Mouse (Mus musculus) liver, embryonic 14.5 days (tissue): ENCODE data around the gene Defb38. TPM values are rescaled to one million over a fixed set of nuclear protein-coding genes. Genes with fewer than 3 reads are reported as not detected.

Experiments
- ATAC-seq: fragments of 200-750 bp; cut with Nextera tagmentation; 2 replicates; pipeline ENCODE4 v1.8.0; 2017; ENCODE audit warnings: moderate number of reproducible peaks, mild to moderate bottlenecking, moderate library complexity; ENCODE audit not compliant: insufficient read depth
- DNase-seq, 3 experiments: peaks; one replicate each; pipeline ENCODE4 v3.0.0-alpha.2; 2012 to 2013; ENCODE audit warnings: low read depth in 3 of 3, low spot score in 3 of 3
- H3K27ac ChIP-seq: fragments of 300-500 bp; sonication (generic); 2 replicates; pipeline ENCODE4 v1.5.1; 2014; ENCODE audit warnings: moderate library complexity, mild to moderate bottlenecking, control low read depth, inconsistent platforms
- H3K27me3 ChIP-seq: fragments of 300-500 bp; sonication (generic); 2 replicates; pipeline ENCODE4 v1.6.1; 2014; ENCODE audit warnings: mild to moderate bottlenecking, low read length, moderate library complexity; ENCODE audit not compliant: control insufficient read depth, insufficient read depth
- H3K36me3 ChIP-seq: fragments of 300-500 bp; sonication (generic); replicated peaks from 2 replicates; pipeline ENCODE4 v1.6.1; 2014; ENCODE audit warnings: low read depth; ENCODE audit not compliant: control insufficient read depth, insufficient read depth
- H3K4me1 ChIP-seq, 2 experiments: fragments of 200-500 bp in 1 of 2; fragments of 300-500 bp in 1 of 2; sonication (generic) in 1 of 2; replicated peaks; 2 replicates each; pipeline ENCODE4 v1.6.1; 2012 to 2014; ENCODE audit warnings: antibody characterized with exemption in 1 of 2, inconsistent platforms in 1 of 2, low read length in 1 of 2; ENCODE audit not compliant: control insufficient read depth in 2 of 2, insufficient read depth in 2 of 2
- H3K4me2 ChIP-seq: fragments of 300-500 bp; sonication (generic); 2 replicates; pipeline ENCODE4 v1.6.1; 2014; ENCODE audit warnings: low read depth, mild to moderate bottlenecking, control low read depth, moderate library complexity
- H3K4me3 ChIP-seq, 2 experiments: fragments of 200-500 bp in 1 of 2; fragments of 300-500 bp in 1 of 2; sonication (generic) in 1 of 2; 2 replicates each; pipeline ENCODE4 v1.5.1; 2012 to 2014; ENCODE audit warnings: low read depth in 2 of 2, low read length in 2 of 2, mild to moderate bottlenecking in 2 of 2, control low read depth in 1 of 2, inconsistent platforms in 1 of 2, moderate library complexity in 1 of 2; ENCODE audit not compliant: insufficient read depth in 1 of 2
- H3K9ac ChIP-seq: fragments of 300-500 bp; sonication (generic); replicated peaks from 2 replicates; pipeline ENCODE4 v1.6.1; 2014; ENCODE audit warnings: mild to moderate bottlenecking, control low read depth, moderate library complexity
- H3K9me3 ChIP-seq: fragments of 300-500 bp; sonication (generic); 2 replicates; pipeline ENCODE4 v1.6.1; 2016; ENCODE audit warnings: low read length, mixed read lengths; ENCODE audit not compliant: control insufficient read depth
- CTCF ChIP-seq: IDR thresholded peaks from 2 replicates; pipeline ENCODE4 v1.5.1; 2016; ENCODE audit warnings: antibody characterized with exemption, low read depth, control low read depth
- EP300 ChIP-seq: IDR thresholded peaks from 2 replicates; pipeline ENCODE4 v1.6.1; 2016; ENCODE audit warnings: antibody characterized with exemption, low read depth
- WGBS: fragments of 180-500 bp; shearing (Covaris S2); extraction: QIAGEN DNeasy Blood & Tissue Kit; methylation state at CpG from one replicate; pipeline ENCODE4 v1.1.7; 2014; ENCODE audit not compliant: insufficient replicate concordance; 5-methylcytosine and 5-hydroxymethylcytosine counted together
- polyA plus RNA-seq, 2 experiments: library from polyadenylated mRNA; depleted of rRNA in 1 of 2; stranded (reverse) in 1 of 2; unstranded in 1 of 2; fragments of >200 nt; fragmentation: Nextera tagmentation in 1 of 2; extraction: Ambion mirVana in 1 of 2; gene quantifications; 2 replicates each; pipeline versions ENCODE4 v1.2.1 to v1.2.3; 2012 to 2014

The Defb38 gene
- polyA plus RNA-seq (2012; rRNA removed) (not detected in 2 replicates), polyA plus RNA-seq (2014; fragmentation: Nextera tagmentation; extraction: Ambion mirVana) (not detected in 2 replicates)

DNA sequence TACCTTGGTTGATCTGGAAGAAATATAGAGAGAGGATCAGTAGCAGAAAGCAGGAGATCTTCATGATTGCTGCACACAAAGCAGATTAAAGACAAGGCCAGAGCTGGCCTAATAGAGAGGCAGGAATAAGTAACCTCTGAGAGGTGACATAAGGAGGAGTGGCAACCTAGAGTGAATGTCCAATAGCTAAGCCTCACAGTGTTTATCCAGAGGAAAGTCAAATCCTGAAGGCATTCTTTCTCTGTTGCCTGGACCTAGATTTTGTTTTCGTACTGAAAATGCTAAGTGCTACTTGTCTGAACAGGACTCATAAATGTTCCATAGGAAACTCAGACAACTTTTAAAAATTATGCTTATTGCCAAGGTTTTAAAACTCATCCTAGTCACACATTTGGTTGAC is at the start of gene Defb38:
Gene Defb38, minus strand, starts transcription at position 101 of the 400 bp plus-strand sequence.
- H3K4me3 ChIP-seq: no peak within 1 kb of the TSS
- DNase-seq (no peak), ATAC-seq (no peak)
- TF ChIP-seq CTCF: no peak
- TF ChIP-seq EP300: no peak
- no peaks in the 10 kb centered on the region for H3K9me3 ChIP-seq
- no peaks in the 10 kb centered on the region for H3K4me1 ChIP-seq
- H3K27me3 ChIP-seq: no peaks in the 10 kb centered on the region
- WGBS: 51% methylated on average over 1 of the region's 1 CpGs
- H3K9ac ChIP-seq: no peak within 1 kb of the TSS
- no peaks in the 10 kb centered on the region for H3K36me3 ChIP-seq
- no peak within 1 kb of the TSS for H3K27ac ChIP-seq
- H3K4me2 ChIP-seq: no peak within 1 kb of the TSS

DNA sequence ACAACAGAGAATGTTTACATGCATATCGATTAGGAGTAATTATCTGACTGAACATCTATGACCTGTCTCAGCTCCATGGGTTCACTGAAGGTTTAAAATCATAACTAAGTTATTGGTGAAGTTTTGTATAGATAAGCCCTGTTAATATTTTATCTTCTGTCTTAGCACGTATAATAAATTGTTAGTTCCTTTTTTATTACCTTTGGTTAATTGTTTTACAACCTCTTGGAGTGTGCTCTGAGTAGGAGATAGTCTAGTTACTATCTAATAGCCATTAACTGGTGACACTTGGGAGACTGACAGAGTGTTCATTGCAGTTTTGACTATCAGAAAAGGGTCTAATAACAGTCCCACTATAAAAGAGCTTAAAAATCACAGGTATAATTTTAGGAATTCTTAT is 39.6 kb upstream of the Defb38 start:
- 39% methylated on average over 2 of the region's 2 CpGs for WGBS
- no peak overlapping the region for H3K27ac ChIP-seq
- no peak overlapping the region for H3K9ac ChIP-seq
- no peak overlapping the region for H3K4me3 ChIP-seq
- ATAC-seq: no peak
- no peaks in the 10 kb centered on the region for H3K27me3 ChIP-seq
- DNase-seq: no peak
- no peaks in the 10 kb centered on the region for H3K9me3 ChIP-seq
- H3K4me1 ChIP-seq: no peaks in the 10 kb centered on the region
- TF ChIP-seq CTCF: no peak
- TF ChIP-seq EP300: no peak
- H3K36me3 ChIP-seq: no peaks in the 10 kb centered on the region
- H3K4me2 ChIP-seq: no peak overlapping the region

DNA sequence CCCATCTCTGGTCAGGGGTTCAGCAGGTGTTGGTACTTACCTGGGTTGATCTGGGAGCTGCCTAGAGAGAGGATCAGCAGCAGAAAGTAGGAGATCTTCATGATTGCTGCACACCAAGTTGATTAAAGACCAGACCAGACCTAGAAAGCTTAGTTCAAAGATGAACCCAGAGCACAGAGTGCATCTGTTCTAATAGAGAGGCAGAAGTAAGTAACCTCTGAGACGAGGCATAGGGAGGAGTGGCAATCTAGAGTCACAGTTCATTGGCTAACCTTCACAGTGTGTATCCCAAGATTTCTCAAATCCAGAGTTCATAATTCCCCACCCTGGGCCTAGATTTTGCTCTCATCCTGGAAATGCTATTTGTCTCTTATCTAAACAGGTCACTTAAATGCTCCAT is 38.3 kb upstream of the Defb38 start, which contains the start of gene Defb39:
Gene Defb39, minus strand, starts transcription at position 101 of the 400 bp plus-strand sequence.
- Histone ChIP-seq H3K4me2 (no peak within 1 kb of the TSS), H3K4me1 (no peaks in the 10 kb centered on the region), H3K9me3 (no peaks in the 10 kb centered on the region), H3K9ac (no peak within 1 kb of the TSS), H3K36me3 (no peaks in the 10 kb centered on the region), H3K4me3 (no peak within 1 kb of the TSS), H3K27ac (no peak within 1 kb of the TSS), H3K27me3 (no peaks in the 10 kb centered on the region)
- TF ChIP-seq EP300: no peak
- TF ChIP-seq CTCF: no peak
- 53% methylated on average over 1 of the region's 1 CpGs for WGBS
- DNase-seq (no peak), ATAC-seq (no peak)

DNA sequence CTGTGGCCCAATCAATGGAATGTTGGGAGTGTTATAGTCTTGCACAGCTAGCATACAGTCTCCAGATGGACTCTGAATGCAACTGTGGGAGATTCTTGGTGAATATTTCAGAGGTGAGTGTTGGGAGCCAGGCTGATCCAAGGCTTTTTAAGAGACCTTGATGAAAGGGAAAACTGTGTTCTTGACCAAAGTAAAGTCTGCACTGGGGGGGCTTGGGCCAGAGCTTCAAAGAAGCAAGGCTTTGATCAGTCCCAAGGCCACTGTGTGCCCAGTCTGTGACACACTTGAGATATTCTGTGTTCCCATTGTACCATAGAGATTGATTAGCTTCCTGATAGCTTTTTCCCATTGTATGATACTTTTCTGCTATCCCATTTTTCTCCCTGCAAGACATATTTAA is 36.5 kb upstream of the Defb38 start:
- Histone ChIP-seq H3K27ac (no peak overlapping the region), H3K4me2 (no peak overlapping the region), H3K4me1 (no peaks in the 10 kb centered on the region), H3K9me3 (no peaks in the 10 kb centered on the region), H3K27me3 (no peaks in the 10 kb centered on the region), H3K9ac (no peak overlapping the region), H3K36me3 (no peaks in the 10 kb centered on the region), H3K4me3 (no peak overlapping the region)
- no peak for DNase-seq
- TF ChIP-seq EP300: no peak
- no peak for TF ChIP-seq CTCF
- no peak for ATAC-seq

DNA sequence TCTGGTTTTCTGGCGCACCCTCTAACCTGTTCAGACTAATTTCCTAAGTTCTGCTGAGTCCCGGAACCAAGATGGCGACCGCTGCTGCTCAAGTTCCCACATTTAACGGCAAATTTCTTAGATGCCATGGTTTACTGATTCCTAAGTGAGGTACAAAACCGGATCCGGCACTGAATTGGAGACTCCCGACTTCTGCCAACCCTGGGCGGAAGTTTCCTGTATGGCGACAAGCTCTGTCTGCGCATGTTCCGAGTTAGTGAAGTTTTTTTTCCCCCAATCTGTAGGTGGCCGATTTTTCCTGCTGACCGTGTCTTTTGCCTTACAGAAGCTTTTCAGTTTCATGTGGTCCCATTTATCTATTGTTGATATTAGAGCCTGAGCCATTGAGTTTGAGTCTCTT is 18.9 kb upstream of the Defb38 start:
- DNase-seq: no peak

More for the DNA sequence above, 18.9 kb upstream of the Defb38 start:
- Histone ChIP-seq H3K4me1 (no peaks in the 10 kb centered on the region), H3K36me3 (no peaks in the 10 kb centered on the region), H3K4me3 (no peak overlapping the region), H3K9me3 (no peaks in the 10 kb centered on the region), H3K4me2 (no peak overlapping the region), H3K9ac (no peak overlapping the region), H3K27ac (no peak overlapping the region), H3K27me3 (no peaks in the 10 kb centered on the region)
- TF ChIP-seq CTCF: no peak
- TF ChIP-seq EP300: no peak
- 80% methylated on average over 14 of the region's 14 CpGs for WGBS
- ATAC-seq: no peak

Other genes starting within 250 kb of the Defb38 start
- not detected in 2 replicates for gene Defb40, start 48.3 kb downstream of the Defb38 start, polyA plus RNA-seq (2012; rRNA removed)
- not detected in 2 replicates for gene Defb40, start 48.3 kb downstream of the Defb38 start, polyA plus RNA-seq (2014; fragmentation: Nextera tagmentation; extraction: Ambion mirVana)
- gene Defb37, start 35.5 kb downstream of the Defb38 start, polyA plus RNA-seq (2012; rRNA removed): not detected in 2 replicates
- gene Defb37, start 35.5 kb downstream of the Defb38 start, polyA plus RNA-seq (2014; fragmentation: Nextera tagmentation; extraction: Ambion mirVana): not detected in 2 replicates
- gene Defb39, start 38.2 kb upstream of the Defb38 start, polyA plus RNA-seq (2012; rRNA removed): not detected in 2 replicates
- not detected in 2 replicates for gene Defb39, start 38.2 kb upstream of the Defb38 start, polyA plus RNA-seq (2014; fragmentation: Nextera tagmentation; extraction: Ambion mirVana)
- not detected in 2 replicates for gene Defb12, start 88.3 kb upstream of the Defb38 start, polyA plus RNA-seq (2012; rRNA removed)
- gene Defb12, start 88.3 kb upstream of the Defb38 start, polyA plus RNA-seq (2014; fragmentation: Nextera tagmentation; extraction: Ambion mirVana): not detected in 2 replicates
- not detected in 2 replicates for gene Defb34, start 97.2 kb upstream of the Defb38 start, polyA plus RNA-seq (2012; rRNA removed)
- not detected in 2 replicates for gene Defb34, start 97.2 kb upstream of the Defb38 start, polyA plus RNA-seq (2014; fragmentation: Nextera tagmentation; extraction: Ambion mirVana)
- not detected in 2 replicates for gene Gm45826, start 114.2 kb upstream of the Defb38 start, polyA plus RNA-seq (2012; rRNA removed)
- gene Gm45826, start 114.2 kb upstream of the Defb38 start, polyA plus RNA-seq (2014; fragmentation: Nextera tagmentation; extraction: Ambion mirVana): not detected in 2 replicates
- gene Defb14, start 167.8 kb upstream of the Defb38 start, polyA plus RNA-seq (2012; rRNA removed): not detected in 2 replicates
- not detected in 2 replicates for gene Defb14, start 167.8 kb upstream of the Defb38 start, polyA plus RNA-seq (2014; fragmentation: Nextera tagmentation; extraction: Ambion mirVana)
- gene Defb4, start 172.1 kb upstream of the Defb38 start, polyA plus RNA-seq (2012; rRNA removed): not detected in 2 replicates
- not detected in 2 replicates for gene Defb4, start 172.1 kb upstream of the Defb38 start, polyA plus RNA-seq (2014; fragmentation: Nextera tagmentation; extraction: Ambion mirVana)
- not detected in 2 replicates for gene Defb6, start 198.9 kb upstream of the Defb38 start, polyA plus RNA-seq (2012; rRNA removed)
- not detected in 2 replicates for gene Defb6, start 198.9 kb upstream of the Defb38 start, polyA plus RNA-seq (2014; fragmentation: Nextera tagmentation; extraction: Ambion mirVana)
- gene Defb46, start 213.3 kb upstream of the Defb38 start, polyA plus RNA-seq (2012; rRNA removed): not detected in 2 replicates
- not detected in 2 replicates for gene Defb46, start 213.3 kb upstream of the Defb38 start, polyA plus RNA-seq (2014; fragmentation: Nextera tagmentation; extraction: Ambion mirVana)
- not detected in 2 replicates for gene Defb5, start 221.0 kb upstream of the Defb38 start, polyA plus RNA-seq (2012; rRNA removed)
- gene Defb5, start 221.0 kb upstream of the Defb38 start, polyA plus RNA-seq (2014; fragmentation: Nextera tagmentation; extraction: Ambion mirVana): not detected in 2 replicates